Mouse (Mus musculus) hindbrain, embryonic 12.5 days (tissue): ENCODE measurements around the gene Egln1. TPM values are rescaled to one million over a fixed set of nuclear protein-coding genes. Genes with fewer than 3 reads are reported as not detected.

Experiments
- ATAC-seq: fragments of 200-750 bp; cut with Nextera tagmentation; 2 replicates; pipeline ENCODE4 v1.8.0; 2017; ENCODE audit warnings: moderate TSS enrichment; ENCODE audit not compliant: low FRiP score
- H3K27ac ChIP-seq: fragments of 300-500 bp; sonication (generic); 2 replicates; pipeline ENCODE4 v1.5.1; 2016; ENCODE audit warnings: mild to moderate bottlenecking
- H3K27me3 ChIP-seq: fragments of 300-500 bp; sonication (generic); 2 replicates; pipeline ENCODE4 v1.6.1; 2016; ENCODE audit warnings: mild to moderate bottlenecking
- H3K36me3 ChIP-seq: fragments of 300-500 bp; sonication (generic); 2 replicates; pipeline ENCODE4 v1.6.1; 2016; ENCODE audit warnings: mild to moderate bottlenecking
- H3K4me1 ChIP-seq: fragments of 300-500 bp; sonication (generic); 2 replicates; pipeline ENCODE4 v1.6.1; 2016
- H3K4me2 ChIP-seq: fragments of 300-500 bp; sonication (generic); replicated peaks from 2 replicates; pipeline ENCODE4 v1.6.1; 2016; ENCODE audit warnings: mild to moderate bottlenecking
- H3K4me3 ChIP-seq: fragments of 300-500 bp; sonication (generic); 2 replicates; pipeline ENCODE4 v1.5.1; 2016; ENCODE audit warnings: mild to moderate bottlenecking
- H3K9ac ChIP-seq: fragments of 300-500 bp; sonication (generic); 2 replicates; pipeline ENCODE4 v1.6.1; 2016; ENCODE audit warnings: mild to moderate bottlenecking, moderate library complexity
- H3K9me3 ChIP-seq: fragments of 300-500 bp; sonication (generic); replicated peaks from 2 replicates; pipeline ENCODE4 v1.6.1; 2016; ENCODE audit warnings: mild to moderate bottlenecking
- WGBS: fragments of 180-500 bp; shearing (Covaris S2); methylation state at CpG from one replicate; pipeline ENCODE4 v1.1.7; 2016; 5-methylcytosine and 5-hydroxymethylcytosine counted together
- polyA plus RNA-seq: library from polyadenylated mRNA; unstranded; fragments of >200 nt; fragmentation: Nextera tagmentation; extraction: Ambion mirVana; gene quantifications from 2 replicates; pipeline ENCODE4 v1.2.1, GENCODE M21; 2016

Egln1 gene
- polyA plus RNA-seq, 1 experiment from 2014 or later, result 17.3 TPM

DNA sequence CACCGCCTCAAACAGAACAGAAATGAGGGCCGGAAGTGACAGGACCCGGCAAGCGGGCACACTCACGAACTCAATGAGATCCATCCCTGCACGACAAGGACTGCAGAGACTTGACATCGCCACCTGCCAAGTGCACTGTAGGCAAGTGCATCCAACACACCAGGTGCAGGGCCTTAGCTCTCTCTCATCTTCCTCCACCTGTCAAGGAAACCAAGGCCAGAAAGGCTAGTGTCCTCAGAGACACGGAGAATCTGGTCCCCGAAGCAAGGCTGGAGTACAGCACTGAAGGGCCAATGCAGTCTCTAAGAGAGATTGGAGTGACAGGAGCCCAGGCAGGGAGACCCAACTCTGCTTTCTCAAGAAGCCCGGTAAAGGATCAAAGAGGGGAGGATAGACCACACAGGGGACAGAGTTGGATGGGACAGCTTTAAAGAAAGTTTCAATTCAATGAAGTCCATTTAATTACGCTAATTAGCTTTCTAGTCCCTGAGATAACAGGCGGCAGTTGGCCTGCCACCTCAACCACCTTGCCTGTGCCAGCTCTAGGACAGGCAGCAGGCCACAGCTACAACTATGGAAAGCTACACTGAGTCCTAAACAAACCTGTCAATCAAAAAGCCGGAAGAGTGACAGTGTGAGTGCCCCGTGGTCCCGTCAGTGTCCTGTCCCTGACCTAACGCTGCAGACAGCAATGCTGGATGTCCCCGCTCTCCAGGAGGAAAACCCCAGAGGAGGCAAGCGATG, 31.2 kb downstream of the Egln1 start:
- Histone ChIP-seq H3K27me3 (no peaks in the 10 kb centered on the region), H3K4me3 (no peak overlapping the region), H3K4me1 (peaks cover 10% of the 10 kb centered on the region; the same call in 1 of the 2 replicates), H3K9me3 (no peaks in the 10 kb centered on the region), H3K9ac (no peak overlapping the region), H3K4me2 (no peak overlapping the region), H3K27ac (no peak overlapping the region), H3K36me3 (peaks cover 25% of the 10 kb centered on the region)
- 79% methylated on average over 18 of the region's 18 CpGs for WGBS
- no peak for ATAC-seq

- Histone ChIP-seq H3K27me3 (no peaks in the 10 kb centered on the region), H3K9me3 (no peaks in the 10 kb centered on the region), H3K4me2 (no peak overlapping the region), H3K4me1 (peaks cover 9% of the 10 kb centered on the region; the same call in 1 of the 2 replicates), H3K4me3 (no peak overlapping the region), H3K27ac (no peak overlapping the region), H3K9ac (no peak overlapping the region), H3K36me3 (peaks cover 60% of the 10 kb centered on the region)
- WGBS, result 98% methylated on average over 5 of the region's 5 CpGs
- ATAC-seq, result no peak
Observed at GRCm38 (mm10) chr8:124914061-124914460, 35.1 kb downstream of the Egln1 start.

DNA sequence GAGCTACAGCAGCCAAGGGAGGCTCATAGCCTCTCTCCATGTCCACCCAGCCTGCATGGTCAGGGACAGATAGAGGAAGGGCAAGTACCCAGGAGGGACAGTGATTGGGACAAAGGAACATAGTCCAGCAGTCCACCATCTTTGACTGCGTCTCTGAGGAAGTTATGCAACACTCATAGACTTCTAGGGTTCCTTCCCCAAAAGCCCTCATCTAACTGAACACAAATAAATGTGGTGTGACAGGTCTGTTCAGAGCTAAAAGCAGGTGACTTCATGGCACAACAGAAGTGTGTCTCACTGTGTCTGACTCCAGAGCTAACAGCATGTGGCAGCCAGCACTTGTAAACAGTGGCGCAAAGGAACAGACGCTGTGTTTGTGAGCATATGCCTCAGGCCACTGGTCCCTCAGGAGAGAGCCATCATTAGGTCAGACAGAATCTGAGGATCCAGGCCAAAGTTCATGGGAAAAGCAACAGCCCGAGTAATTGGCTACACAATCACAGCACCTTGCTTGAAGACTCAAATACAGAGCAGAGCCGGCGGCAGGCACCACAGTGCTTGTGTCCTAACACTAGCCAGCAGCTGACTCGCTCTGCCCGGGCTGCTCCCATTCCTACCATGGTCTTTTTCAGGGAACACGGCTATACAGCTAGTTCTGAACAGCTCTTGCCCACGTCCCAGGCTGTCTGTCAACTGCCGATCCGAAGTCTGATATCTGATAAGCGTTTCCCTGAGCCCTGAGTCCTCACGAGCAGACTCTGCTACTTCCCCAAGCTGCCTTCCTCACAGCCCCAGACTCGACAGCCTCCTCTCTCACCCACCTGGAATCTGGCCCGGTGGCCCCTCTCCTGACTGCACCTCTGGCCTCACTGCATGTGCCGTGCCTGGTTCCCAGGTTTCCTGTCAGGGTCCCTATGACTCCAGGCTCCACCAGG, 36.9 kb downstream of the Egln1 start:
- Histone ChIP-seq H3K4me2 (no peak overlapping the region), H3K9me3 (no peaks in the 10 kb centered on the region), H3K4me1 (no peaks in the 10 kb centered on the region), H3K9ac (no peak overlapping the region), H3K4me3 (no peak overlapping the region), H3K36me3 (peaks cover 78% of the 10 kb centered on the region), H3K27me3 (no peaks in the 10 kb centered on the region), H3K27ac (no peak overlapping the region)
- ATAC-seq, result no peak
- 78% methylated on average over 17 of the region's 17 CpGs for WGBS

GRCm38 (mm10) chr8:124910349-124910748, 38.8 kb downstream of the Egln1 start:
- no peaks in the 10 kb centered on the region for H3K9me3 ChIP-seq
- no peak for ATAC-seq
- WGBS, result 86% methylated on average over 10 of the region's 10 CpGs

DNA sequence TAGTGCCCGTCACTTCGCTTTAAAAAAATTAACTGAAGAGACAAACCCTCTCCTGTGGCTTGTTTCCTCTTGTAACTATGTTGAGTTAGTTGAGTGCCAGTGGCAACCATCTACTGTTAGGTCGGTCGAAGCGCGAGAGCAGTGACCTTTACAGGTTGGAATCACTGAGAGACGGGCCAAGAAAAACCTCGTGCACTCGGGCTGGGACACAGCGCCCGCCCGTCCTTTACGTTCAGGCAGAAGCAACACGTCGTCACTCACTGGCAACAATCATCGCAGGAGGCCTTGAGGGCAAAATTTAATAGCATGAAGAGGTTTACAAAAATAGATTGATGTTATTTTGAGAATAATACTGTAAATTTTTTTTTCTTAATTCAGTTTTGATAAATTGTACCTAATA, 39.2 kb downstream of the Egln1 start:
- WGBS, result 87% methylated on average over 16 of the region's 16 CpGs
- no peaks in the 10 kb centered on the region for H3K4me1 ChIP-seq
- H3K4me2 ChIP-seq, result no peak overlapping the region
- no peak for ATAC-seq
- H3K27me3 ChIP-seq, result no peaks in the 10 kb centered on the region
- peaks cover 84% of the 10 kb centered on the region for H3K36me3 ChIP-seq
- no peak overlapping the region for H3K9ac ChIP-seq
- no peak overlapping the region for H3K4me3 ChIP-seq
- no peak overlapping the region for H3K27ac ChIP-seq
- no peaks in the 10 kb centered on the region for H3K9me3 ChIP-seq

More at GRCm38 (mm10) chr8:124910349-124910748, 38.8 kb downstream of the Egln1 start:
- Histone ChIP-seq H3K4me1 (no peaks in the 10 kb centered on the region), H3K27ac (no peak overlapping the region), H3K9ac (no peak overlapping the region), H3K4me2 (no peak overlapping the region), H3K27me3 (no peaks in the 10 kb centered on the region), H3K4me3 (no peak overlapping the region), H3K36me3 (peaks cover 87% of the 10 kb centered on the region)

DNA sequence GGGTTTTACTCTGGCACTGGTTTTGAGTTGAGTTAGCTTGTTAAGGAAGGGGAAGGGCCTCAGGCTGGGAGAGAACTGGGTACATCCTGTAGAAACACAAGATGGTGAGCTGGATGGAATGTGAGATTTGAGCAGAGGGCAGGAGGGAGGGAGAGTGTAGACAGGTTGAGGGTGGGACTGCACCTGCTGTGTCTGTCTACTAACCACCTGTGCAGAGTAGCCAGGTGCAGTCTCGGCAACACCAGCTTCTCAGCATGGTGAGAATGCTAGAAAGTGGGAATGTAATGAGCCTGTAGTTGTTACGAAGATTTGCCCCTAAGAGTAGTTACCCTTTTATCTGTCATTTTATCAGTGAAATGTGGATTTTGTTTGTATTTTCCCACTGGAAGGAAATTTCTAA, 43.6 kb downstream of the Egln1 start:
- Histone ChIP-seq H3K27me3 (no peaks in the 10 kb centered on the region), H3K9ac (no peak overlapping the region), H3K36me3 (peaks cover 76% of the 10 kb centered on the region), H3K4me2 (no peak overlapping the region), H3K4me1 (no peaks in the 10 kb centered on the region), H3K27ac (no peak overlapping the region), H3K4me3 (no peak overlapping the region), H3K9me3 (no peaks in the 10 kb centered on the region)
- no peak for ATAC-seq
- 96% methylated on average over 2 of the region's 2 CpGs for WGBS

- Histone ChIP-seq H3K36me3 (peaks cover 60% of the 10 kb centered on the region), H3K4me1 (peaks cover 8% of the 10 kb centered on the region)
Observed at GRCm38 (mm10) chr8:124903198-124903597, 45.9 kb downstream of the Egln1 start.

DNA sequence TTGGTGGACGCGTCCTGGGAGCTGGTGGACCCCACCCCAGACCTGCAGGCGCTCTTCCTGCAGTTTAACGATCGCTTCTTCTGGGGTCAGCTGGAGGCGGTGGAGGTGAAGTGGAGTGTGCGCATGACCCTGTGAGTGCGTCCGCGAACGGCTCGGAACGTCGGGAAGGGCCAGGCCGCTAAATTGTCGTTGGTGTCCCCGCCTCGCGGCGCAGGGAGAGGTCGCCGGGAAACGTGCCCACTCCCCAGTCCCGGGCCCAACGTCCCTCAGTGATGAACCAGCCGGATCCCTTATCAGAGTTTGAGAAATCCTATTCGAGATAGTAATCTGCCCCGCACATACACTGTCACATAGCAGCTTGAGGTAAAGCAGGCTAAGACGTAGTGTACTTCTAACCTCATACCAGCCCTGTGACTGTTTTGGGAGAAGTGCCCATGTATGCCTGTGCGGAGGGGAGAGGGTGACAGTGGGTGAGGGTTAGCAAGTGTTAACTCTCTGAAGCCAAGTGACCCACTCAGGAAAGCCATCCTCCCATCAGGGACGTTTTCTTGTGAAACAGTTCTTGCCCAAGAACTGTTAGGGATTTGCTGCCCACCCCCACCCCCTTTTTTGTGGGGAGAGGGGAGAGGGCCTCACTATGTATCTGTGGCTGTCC, 50.7 kb downstream of the Egln1 start:
- Histone ChIP-seq H3K27ac (peak overlapping the region; percentile 84), H3K27me3 (no peaks in the 10 kb centered on the region), H3K36me3 (peaks cover 55% of the 10 kb centered on the region), H3K9ac (peak overlapping the region; percentile 91), H3K4me3 (peak overlapping the region; percentile 91), H3K4me2 (peak overlapping the region; percentile 95), H3K4me1 (peaks cover 33% of the 10 kb centered on the region), H3K9me3 (no peaks in the 10 kb centered on the region)
- ATAC-seq, result 0 out of 2 replicates have a peak, but pooled peaks have one; percentile 1
- WGBS, result 8% methylated on average over 31 of the region's 31 CpGs

More at GRCm38 (mm10) chr8:124903198-124903597, 45.9 kb downstream of the Egln1 start:
- Histone ChIP-seq H3K27ac (no peak overlapping the region), H3K27me3 (no peaks in the 10 kb centered on the region), H3K9me3 (no peaks in the 10 kb centered on the region), H3K4me3 (no peak overlapping the region), H3K4me2 (no peak overlapping the region), H3K9ac (no peak overlapping the region)
- 97% methylated on average over 15 of the region's 15 CpGs for WGBS
- ATAC-seq, result no peak

DNA sequence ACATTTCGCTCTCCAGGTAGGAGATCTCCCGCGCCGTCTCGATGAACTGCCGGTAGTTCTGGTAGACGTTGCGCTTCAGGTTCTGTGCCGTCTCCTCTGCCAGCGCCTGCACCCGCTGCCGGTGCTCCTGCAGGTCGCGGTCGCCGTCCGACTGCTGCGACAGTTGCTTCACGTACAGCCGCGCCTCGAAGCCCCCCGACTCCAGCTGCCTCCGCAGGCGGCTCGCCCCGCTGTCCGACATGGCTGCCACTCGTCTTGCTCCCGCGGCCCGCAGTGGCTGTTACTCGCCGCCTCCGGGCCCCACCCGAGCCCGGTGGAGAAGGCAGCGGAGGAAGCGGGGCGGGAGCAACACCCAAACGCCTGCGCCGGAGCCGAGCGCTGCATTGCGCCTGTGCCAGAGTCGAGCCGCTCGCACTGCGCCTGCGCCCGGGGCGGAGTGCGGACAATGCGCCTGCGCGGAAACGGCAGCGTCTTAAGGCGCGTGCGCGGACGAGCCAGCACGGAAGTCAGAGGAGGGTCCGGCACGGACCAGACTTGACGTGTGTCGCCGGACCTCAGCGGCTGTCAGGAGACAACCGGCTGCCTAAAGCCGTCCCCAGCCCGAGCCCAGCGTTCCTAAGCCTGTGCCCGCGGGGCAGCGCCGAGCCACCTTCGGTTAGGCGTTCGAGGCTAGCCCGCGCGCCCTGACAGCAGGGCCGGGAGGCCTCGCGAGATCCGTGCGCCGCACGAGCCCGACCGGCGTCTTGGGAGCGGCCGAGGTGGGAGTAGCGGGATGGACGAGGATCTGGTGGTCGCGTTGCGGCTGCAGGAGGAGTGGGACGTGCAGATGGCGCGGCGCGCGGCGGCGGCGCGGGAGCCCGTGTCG, 51.5 kb downstream of the Egln1 start, which contains the start of the genes Exoc8 and Sprtn:
Gene Exoc8 (minus strand): TSS at position 320 of the 865 bp plus-strand sequence.
Gene Sprtn (plus strand): TSS at position 501 of the 865 bp plus-strand sequence.
- peak within 1 kb of the TSS; percentile 84 for H3K27ac ChIP-seq
- no peaks in the 10 kb centered on the region for H3K9me3 ChIP-seq
- peak within 1 kb of the TSS; percentile 91 for H3K9ac ChIP-seq
- H3K4me2 ChIP-seq, result peak within 1 kb of the TSS; percentile 95
- H3K4me1 ChIP-seq, result peaks cover 36% of the 10 kb centered on the region
- peaks cover 54% of the 10 kb centered on the region for H3K36me3 ChIP-seq
- under 1% methylated on average over 114 of the region's 114 CpGs for WGBS
- ATAC-seq, result peak; percentile 82
- H3K4me3 ChIP-seq, result peak within 1 kb of the TSS; percentile 91
- no peaks in the 10 kb centered on the region for H3K27me3 ChIP-seq

GRCm38 (mm10) chr8:124896632-124897385, 52.3 kb downstream of the Egln1 start:
- ATAC-seq, result peak; percentile 60
- H3K27ac ChIP-seq, result peak overlapping the region; percentile 84
- H3K4me3 ChIP-seq, result peak overlapping the region; percentile 91
- peak overlapping the region; percentile 91 for H3K9ac ChIP-seq
- H3K4me2 ChIP-seq, result peak overlapping the region; percentile 95
- peaks cover 36% of the 10 kb centered on the region for H3K4me1 ChIP-seq
- no peaks in the 10 kb centered on the region for H3K9me3 ChIP-seq
- WGBS, result 3% methylated on average over 51 of the region's 60 CpGs
- H3K27me3 ChIP-seq, result no peaks in the 10 kb centered on the region
- H3K36me3 ChIP-seq, result peaks cover 47% of the 10 kb centered on the region
